Mouse (Mus musculus): ENCODE measurements around the gene Igfbp5. TPM values are rescaled to one million over a fixed set of nuclear protein-coding genes. Genes with fewer than 3 reads are reported as not detected.

The Igfbp5 gene
- 3.0 and 3.5 TPM in 2 replicates for polyA plus RNA-seq (2015; fragmentation: Nextera tagmentation; extraction: Ambion mirVana)

DNA sequence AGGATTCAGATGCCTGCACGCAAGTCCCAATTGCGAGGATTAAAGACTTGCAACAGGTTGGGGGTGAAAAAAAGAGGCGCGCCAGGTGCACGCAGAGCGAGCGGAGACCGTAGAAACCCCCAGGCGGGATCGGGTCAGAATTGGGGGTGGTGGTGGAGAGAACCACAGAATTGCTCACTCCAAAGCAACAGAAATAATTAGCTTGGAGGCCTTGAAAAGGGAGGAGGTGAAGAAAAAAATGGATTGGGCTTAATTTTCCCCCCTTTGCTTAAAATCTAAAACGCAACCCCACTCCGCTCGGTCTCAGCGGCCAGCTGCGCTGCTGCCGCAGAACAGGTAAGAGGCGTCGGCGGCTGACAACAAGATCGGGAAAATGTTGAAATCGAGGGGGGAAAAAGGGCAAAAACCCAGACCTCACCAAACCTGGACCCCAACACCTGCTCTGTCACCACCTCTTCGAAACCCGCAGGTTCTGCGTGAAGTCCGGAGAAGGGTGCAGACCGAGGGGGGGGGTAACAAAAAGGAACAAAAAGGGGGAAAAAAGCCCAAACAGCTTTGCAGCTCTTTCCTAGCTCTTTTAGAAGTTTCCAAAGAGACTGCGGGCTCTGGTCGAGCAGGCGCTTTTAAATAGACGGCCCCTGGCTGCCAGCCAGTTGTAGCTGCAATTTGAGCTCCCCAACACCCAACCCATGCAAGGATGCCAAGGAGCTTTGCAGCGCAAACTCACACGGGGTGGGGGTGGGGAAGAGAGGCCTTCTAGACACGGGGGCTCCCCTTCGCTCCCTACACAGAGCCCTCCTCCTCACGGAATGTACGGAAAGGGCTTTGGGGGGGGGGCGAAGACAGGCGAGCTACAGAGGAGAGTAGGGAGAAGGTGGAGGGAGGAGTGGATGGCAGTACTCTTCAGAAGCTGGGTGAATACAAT lies at the start of gene Igfbp5:
TSS of gene Igfbp5 (minus strand) at position 598 of the 925 bp plus-strand sequence.
- DNase-seq (ENCODE audit: low spot score) = no peak

DNA sequence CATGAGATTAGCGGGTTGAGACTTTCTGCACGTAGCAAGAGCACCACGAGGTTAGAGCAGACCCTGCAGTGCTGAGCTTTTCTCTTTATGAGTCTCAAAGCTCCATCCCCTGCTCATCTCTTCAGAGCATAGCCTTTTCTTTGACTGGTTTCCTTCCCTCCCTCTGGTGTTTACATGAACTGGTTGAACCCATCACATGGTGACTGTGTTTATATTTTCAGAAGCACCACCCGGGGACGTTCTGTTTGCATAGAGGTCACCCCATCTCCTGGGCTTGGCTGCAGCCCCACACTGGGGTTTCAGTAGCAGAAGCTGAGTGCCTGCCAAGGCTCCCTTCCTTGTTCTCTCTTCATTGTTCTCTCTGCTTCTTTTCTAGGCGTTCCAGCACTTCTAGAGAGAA lies 40.1 kb upstream of the Igfbp5 start:
- DNase-seq (ENCODE audit: low spot score) = no peak

DNA sequence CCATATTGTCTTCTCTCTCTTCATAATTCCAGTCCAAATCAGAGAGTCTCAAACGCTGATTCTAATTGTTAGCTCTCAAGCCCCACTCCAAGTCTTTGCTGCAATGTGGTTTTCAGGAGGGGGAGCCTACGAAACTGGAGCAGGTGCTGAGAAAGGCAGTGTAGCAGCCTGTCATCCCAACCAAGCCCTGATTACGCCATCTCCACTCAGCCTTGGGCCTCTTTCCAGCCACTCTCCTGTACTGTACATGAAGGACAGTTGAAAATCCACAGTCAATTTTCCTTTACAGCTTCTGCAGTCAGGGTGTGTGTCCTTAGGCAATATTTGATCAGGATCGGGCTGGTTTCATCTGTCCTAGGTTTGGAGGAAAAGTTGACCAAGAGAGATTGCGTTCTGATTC lies 38.4 kb upstream of the Igfbp5 start:
- DNase-seq (ENCODE audit: low spot score) = no peak

DNA sequence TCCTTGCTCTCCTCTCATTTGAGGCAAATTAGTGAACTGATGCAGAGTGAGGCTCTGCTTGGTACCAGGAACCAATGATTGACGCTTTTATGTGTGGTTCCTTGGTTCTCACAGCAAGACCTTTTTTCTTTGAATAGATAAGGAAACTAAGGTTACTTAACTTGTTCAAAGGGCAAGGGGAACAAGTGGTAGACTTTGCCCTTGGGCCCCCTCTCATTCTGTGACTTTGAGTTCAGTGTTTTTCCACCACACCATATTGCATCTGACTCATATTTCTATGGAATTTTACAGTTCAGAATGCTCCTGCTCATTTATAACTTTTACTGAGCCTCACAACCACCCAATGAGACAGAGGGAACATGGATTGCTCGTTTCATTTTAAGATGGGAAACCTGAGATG lies 21.1 kb upstream of the Igfbp5 start:
- DNase-seq (ENCODE audit: low spot score) = no peak

DNA sequence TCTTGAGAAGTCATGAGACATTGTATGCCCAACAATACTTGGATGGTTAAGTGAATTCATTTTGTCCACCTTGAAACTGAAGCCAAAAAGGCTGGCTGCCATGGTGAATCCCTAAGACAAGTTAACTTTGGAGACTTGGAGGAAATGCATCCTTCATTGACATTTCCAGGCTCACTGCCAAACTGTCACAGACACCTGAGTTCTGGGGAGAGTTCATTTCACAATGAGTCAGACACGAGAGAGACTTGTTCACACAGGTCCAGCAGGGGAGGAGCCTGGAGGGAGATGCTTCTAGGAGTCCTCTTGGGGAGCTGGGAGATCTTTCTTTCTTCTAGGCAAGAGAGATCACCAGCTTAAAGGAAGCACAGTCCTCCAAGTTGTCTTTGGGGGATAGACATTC lies 13.2 kb upstream of the Igfbp5 start:
- no peak for DNase-seq (ENCODE audit: low spot score)

DNA sequence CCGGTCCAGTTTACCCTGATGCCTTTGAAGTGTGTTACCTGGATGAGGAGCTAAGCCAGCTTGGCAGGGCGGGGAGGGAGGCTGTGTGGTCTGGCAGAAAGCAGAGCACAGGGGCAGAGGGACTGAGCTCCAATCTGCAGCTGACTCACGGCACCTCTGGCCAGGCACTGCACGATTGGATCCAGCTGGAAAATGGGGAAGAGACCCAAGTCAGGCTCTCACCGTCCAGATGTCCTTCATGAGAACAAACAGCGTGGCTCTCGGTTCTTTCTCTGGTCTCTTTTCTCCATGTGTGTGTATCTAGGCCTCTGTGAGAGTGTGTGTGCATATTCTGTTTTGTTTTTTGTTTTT lies 11.1 kb upstream of the Igfbp5 start:
- DNase-seq (ENCODE audit: low spot score) = no peak

DNA sequence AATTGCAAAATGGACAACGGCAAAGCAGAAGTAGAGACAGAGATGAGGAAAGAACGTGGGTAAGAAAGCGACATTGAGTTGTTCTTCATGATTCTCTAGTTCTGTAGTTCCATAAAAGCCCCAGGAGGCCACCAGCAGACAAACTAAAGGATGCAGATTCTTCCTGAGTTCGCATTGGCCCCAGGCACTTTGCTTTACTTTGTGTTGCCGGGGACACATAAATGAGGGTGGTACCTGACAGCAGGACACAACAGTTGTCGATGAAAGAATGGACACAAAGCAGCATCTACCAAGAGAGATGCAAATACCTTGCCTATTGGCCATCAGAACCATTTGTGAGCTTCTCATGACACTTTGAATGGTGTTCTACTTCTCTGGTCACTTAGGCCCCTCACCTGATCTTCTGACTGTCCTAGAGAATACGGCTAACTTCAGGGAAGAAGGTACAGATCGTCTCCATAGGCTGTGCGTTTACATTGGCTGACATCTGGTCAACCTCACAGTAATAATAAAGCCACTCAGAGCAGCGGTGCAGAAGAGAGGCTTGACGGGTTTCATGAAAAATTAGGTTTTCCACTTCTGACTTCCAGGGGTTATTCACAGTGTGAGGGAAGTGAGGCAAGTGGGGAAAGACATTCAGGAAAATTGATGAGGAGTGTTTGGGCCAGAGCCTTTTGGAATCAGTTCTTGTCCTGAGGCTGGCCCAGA lies 10.6 kb upstream of the Igfbp5 start:
- DNase-seq (ENCODE audit: low spot score) = no peak

DNA sequence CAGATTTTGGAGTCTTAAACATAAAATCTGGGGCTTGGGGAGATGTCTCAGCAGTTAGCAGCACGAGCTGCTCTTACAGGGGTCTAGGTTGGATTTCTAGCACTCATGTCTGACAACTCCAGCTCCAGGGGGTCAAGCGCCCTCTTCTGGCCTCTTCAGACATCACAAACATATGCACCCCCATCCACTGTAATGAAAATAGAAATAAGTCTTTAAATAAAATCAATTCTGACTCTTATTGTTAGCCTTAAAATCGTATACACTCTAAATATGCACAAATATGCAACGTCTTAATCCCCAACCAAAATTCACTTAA lies 4.6 kb upstream of the Igfbp5 start:
- DNase-seq (ENCODE audit: low spot score) = no peak

DNA sequence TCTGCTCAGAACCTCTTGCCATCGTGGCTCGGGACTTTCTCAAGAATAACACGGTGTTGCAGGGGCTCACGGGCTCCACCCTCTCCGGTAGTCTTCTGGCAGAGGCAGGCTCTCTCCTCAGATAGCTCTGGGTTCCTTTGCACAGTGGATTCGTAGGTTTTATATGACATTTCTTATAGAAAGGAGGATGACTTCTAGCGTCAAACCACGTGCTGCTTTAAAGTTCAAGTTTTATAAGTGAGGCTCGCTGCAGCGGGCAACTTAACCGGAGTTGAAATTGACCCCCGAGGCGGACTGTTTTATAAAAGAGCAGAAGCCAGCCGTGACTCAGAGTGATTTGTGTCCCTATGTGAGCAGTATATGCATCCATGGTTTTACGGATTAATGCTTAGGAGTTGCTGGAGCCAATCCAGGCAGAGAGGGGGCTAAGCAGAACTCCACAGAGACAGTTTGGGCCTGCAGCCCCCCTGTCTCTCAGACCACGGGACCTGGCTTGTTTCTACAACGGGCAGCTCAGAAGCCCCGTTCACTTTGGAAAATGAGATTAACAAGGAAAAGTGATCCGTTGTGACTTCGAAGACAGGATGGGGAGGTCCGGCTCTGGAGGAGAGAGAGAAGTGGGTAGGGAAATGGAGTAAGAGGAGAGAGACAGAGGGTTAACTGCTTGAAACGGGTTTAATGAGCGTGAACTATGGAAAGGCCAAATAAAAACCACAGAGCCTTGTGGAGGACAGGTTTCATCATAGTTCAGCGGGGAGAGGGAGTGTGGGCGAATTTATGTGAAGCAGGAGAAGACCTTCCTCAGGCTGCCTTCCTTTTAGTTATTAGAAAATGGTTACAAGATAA lies 4.0 kb upstream of the Igfbp5 start:
- no peak for DNase-seq (ENCODE audit: low spot score)

DNA sequence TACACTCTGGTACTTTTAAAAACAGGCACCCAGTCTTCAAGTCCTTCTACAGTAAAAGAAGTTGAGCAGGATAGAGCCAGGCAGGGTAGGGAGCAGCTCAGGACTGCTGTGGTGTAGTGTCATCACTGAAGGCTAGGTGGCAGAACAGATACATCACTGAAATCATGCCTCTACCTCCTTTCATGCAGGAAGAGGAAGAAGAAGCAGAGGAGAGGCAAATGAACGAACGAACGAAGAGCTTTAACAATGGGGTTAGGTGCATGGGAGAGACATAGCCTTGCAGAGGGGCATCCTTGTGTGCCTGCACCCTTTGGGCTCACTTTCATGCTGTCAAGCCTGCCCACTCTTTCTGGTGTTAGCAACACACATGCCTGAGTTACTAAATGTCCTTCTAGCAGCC lies 3.2 kb upstream of the Igfbp5 start:
- DNase-seq (ENCODE audit: low spot score) = peak; percentile 16

DNA sequence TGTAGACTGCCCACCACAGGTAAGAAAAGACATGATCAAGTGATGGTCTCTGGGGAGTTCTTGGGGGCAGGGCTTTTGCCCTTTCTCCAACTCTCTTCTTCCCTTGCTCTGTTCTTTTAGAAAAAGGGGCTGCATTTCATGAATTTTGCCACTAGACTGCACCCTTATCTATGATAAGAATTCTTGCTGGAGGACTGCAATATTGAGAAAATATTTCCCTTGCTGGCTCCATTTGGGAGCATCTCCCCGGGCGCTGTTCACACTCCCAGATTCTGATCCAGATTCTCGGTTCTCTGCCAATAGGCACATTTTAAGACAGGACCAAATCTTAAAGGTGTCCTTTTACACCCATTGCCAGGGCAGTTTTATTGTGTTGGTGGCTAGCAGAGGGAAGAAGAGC lies 1.4 kb upstream of the Igfbp5 start:
- DNase-seq (ENCODE audit: low spot score) = no peak

DNA sequence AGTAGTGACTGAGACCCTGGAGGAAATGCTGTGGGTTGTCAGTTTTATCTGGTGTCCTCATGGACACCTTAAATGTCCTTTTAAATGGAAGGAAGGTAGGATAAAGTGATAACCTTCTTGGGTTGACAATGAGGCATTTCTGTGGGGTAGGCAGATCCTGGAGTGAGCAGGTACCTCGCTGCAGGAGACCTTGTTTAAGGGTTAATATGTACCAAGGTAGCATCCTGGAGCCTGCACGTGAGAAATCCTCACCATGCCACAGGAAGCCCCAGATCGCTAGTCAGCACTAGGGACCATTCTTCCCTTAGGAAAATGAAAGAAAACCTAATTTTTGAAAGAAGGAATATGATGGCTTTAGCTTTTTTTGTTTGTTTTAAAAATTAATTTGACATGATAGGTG lies 1.0 kb upstream of the Igfbp5 start:
- DNase-seq (ENCODE audit: low spot score) = no peak

DNA sequence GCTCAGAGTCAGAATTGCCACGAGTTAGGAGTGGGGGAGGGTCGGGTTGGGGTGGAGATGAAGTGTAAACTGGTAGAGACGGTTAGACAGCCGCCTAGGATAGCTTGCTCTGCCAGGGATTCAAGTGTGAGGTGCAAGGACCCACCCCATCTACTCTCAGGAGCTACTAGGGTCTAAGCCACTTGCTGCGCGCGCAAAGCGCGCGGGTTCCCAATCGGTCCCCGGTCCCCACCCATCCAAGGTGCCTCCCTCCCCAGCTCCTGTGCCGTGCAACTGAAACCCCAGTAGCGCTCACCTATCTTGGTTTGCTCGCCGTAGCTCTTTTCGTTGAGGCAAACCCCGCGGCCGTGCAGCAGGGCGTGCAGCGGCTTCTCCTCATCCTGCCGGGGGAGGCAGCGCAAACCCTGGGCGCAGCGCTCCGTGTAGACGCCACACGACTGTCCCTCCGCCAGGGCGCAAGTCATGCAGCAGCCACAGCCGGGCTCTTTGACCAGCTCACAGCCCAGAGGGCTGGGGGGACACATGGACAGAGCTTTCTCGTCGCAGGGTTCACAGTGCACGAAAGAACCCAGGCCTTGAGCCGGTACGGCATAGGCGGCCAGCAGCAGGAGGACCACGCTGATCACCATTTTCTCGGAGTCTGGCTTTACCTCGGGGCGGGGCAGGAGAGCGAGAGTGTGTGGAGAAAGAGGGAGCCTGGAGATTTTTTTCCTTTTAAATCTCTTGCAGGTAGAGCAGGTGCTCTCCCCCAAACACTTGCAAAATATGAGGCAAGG lies 985 bp downstream of the Igfbp5 start:
- DNase-seq (ENCODE audit: low spot score) = no peak

DNA sequence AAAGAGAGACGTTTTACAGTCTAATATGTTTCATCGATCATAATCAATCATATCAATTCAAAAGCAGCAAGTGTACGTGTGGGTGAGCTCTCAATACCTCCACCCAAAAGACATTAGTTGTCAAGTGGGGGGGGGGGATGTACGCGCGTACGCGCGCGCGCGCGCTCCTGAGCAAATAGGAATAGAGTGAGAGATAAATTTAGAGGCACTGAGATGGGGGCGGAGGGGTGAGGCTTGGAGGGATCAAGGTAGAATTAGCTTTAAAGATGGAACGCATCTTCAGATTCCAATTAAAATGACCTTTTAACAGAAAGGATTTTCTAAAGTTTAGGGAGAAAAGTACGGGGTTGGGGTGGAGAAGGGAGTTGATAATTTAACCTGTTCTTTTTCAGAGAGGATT lies 1.6 kb downstream of the Igfbp5 start:
- DNase-seq (ENCODE audit: low spot score) = no peak

DNA sequence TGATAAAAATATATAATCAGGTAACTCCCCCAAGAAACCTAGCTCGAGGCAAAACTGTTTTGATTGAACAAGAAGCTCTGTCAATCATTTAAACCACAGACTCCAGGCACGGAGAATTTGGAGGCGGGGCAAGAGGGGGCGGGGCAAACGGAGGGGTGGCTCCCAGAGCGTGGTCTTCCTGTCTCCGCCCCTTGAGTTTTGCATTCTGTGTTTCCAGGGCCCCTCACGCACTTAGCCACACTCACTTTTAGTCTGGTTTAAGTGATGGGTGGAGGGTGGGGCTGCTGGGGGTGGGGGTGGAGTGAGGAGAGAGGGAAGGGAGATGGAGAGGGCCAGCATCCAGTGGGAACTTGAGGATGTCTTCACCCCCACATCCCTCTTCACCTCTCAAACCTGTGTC lies 2.2 kb downstream of the Igfbp5 start:
- DNase-seq (ENCODE audit: low spot score) = peak; percentile 70

DNA sequence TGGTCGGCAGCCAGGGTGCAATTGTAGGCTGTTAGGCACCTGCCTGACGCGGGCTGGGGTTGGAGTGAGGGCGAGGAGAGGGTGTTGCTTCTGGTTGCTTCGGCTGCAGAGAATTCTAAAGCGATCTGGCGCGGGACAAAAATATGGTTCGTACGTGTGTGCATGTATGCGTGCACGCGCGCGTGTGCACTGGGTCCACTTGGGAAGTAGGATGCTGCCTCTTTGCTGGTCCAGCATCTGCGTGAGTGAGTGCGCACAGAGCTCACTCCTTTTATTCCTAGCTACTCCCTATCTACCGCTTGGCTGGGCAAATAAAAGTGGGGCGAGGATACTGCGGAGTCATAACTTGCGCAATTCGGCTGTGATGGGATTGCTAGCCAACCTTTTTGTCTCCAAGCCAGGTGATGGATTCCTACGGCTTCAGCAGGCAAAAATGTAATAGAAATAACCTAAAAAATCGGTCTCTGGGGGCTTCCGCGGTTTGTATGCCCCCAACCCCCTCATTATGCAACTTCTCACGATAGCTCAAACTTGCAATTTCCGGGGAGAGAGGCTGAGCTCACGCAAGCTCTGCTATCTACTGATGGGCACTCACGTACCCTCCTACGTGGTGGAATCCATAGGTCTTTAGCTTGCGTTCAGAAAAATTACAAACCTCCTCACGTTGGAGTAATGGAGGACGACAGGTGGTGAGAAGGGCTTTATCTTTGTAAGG lies 2.8 kb downstream of the Igfbp5 start:
- peak; percentile 23 for DNase-seq (ENCODE audit: low spot score)

DNA sequence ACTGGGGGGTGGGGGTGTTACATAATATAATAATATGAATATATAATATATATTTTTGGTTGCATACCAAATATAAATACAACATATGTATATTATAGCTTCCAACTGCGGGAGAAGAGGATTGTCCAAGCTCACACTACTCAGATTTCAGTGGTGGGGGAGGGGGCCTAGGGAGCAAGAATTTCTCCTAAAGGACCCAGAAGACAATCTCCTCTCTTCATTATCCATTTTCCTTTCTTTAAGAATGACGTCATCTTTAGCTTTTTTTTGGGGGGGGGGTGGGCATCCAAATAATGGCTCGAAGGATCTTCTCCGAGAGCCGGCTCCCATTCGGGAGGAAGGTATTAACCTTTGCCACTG lies 3.4 kb downstream of the Igfbp5 start:
- no peak for DNase-seq (ENCODE audit: low spot score)

DNA sequence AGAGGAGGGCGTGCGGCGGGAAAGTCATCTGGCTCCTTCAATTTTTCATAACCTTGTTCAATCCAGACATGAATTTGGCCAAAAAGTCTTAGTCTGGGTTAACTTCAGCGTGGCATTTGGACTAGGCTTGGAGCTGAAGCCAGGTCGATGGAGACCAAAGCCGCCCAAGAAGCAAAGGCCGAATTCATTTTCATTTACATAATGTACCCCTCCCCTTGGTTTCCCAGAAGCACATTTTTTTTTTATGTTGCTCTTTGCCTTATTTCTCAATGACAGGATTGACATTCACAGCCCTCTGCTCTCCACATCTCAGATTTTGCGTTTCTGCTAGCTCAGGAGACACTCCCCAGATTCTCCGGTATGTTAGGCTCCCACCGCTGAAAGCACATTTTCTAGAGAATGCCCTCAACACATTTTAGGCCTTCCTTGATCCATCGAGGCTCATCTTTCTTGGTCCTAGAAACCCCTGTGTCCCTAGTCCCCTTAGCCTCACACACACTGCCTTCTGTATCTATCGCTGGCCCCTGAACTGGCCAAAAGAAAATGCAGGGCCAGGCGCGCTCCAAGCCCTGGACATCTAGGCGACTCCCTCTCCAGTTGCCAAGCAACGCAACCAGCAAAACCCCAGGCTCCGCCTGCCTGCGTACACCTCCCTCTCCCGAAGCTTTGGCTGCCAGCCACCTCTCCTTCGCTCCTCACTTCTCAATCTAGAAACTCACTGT lies 3.9 kb downstream of the Igfbp5 start:
- no peak for DNase-seq (ENCODE audit: low spot score)

DNA sequence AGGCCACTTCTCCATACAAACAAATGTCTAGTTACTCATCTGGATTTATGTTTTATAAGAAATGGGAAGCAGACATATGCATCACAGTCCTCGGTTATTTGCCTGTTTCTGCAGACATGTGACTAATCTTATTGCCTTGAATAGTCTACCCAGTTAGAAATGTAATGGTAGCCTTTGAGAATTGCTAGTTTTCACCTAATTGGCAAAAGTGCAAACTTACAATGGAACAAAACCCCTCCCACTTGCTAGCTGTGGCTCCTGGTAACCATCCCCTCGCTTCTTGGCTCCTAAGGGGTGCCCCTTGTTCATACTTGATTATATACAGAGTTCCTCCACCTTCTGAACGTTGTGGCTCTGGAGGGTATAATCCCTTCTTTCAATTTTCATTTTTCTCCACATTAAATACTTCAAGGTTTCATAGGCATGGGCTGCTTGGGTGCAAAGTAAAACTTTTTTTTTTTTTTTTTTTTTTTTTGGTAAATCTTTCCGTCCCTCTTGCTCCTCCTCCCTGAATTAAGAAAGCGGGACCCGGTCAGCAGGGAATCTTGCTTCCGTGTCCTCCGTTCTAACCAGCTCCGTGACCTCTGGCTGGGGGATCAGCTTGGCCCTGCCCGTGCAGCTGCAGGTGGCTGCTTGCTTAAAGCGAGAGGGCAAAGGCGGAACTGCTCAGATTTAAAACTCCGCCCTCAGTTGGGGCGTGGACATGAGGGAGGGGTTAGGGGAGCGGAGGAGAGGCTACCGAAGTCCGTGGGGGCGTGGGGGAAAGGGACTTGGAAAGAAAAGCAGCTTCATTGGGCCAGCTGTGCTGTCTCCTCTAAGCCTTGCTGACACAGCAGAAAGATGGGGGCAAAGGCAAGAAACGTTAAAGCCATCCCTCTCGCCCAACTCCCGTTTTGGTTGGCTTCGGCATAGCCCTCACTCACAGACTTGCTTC lies 4.7 kb downstream of the Igfbp5 start:
- peak; percentile 55 for DNase-seq (ENCODE audit: low spot score)

Data from thymus, postnatal 0 days (tissue).